Mouse (Mus musculus): ENCODE results near the gene Zcchc3. TPM values are rescaled to one million over a fixed set of nuclear protein-coding genes. Genes with fewer than 3 reads are reported as not detected.
A peak's percentile ranks its signal among the peaks of the same experiment; 100 is the strongest.

Zcchc3 gene
- total RNA-seq, 1 experiment from 2014 or later = 0.10 TPM

GRCm38 (mm10) chr2:152372661-152373060 is 42.2 kb downstream of the Zcchc3 start:
- no peak for ATAC-seq (replicated peaks; ENCODE audit: insufficient number of reproducible peaks, low FRiP score, low TSS enrichment, poor library complexity, severe bottlenecking)

GRCm38 (mm10) chr2:152372104-152372503 is 42.7 kb downstream of the Zcchc3 start:
- ATAC-seq (replicated peaks; ENCODE audit: insufficient number of reproducible peaks, low FRiP score, low TSS enrichment, poor library complexity, severe bottlenecking) = no peak

GRCm38 (mm10) chr2:152368532-152369140 is 46.2 kb downstream of the Zcchc3 start:
- 0 out of 2 replicates have a peak, but pooled peaks have one; percentile 44 for ATAC-seq (replicated peaks; ENCODE audit: insufficient number of reproducible peaks, low FRiP score, low TSS enrichment, poor library complexity, severe bottlenecking)

- no peak for ATAC-seq (replicated peaks; ENCODE audit: insufficient number of reproducible peaks, low FRiP score, low TSS enrichment, poor library complexity, severe bottlenecking)
Observed at GRCm38 (mm10) chr2:152367917-152368316, 46.9 kb downstream of the Zcchc3 start.

GRCm38 (mm10) chr2:152363245-152364147 is 51.3 kb downstream of the Zcchc3 start:
- peak; percentile 73 for ATAC-seq (replicated peaks; ENCODE audit: insufficient number of reproducible peaks, low FRiP score, low TSS enrichment, poor library complexity, severe bottlenecking)

Other genes with a start within 250 kb of the Zcchc3 start
- 104 to 134 TPM (median 114 TPM) in 3 replicates for gene Csnk2a1, start 188.2 kb downstream of the Zcchc3 start, total RNA-seq (2017)
- 34.6 to 50.1 TPM (median 47.4 TPM) in 3 replicates for gene Tbc1d20, start 121.2 kb downstream of the Zcchc3 start, total RNA-seq (2017)
- 45.0 to 83.3 TPM (median 59.1 TPM) in 3 replicates for gene Rbck1, start 82.4 kb downstream of the Zcchc3 start, total RNA-seq (2017)
- not detected in 3 replicates for gene Trib3, start 71.0 kb downstream of the Zcchc3 start, total RNA-seq (2017)
- not detected in 3 replicates for gene Nrsn2, start 38.4 kb downstream of the Zcchc3 start, total RNA-seq (2017)
- 0.10 to 0.43 TPM in 2 of 3 replicates, not detected in the other for gene Sox12, start 17.0 kb downstream of the Zcchc3 start, total RNA-seq (2017)
- not detected in 3 replicates for gene 6820408C15Rik, start 560 bp upstream of the Zcchc3 start, total RNA-seq (2017)
- gene Defb23, start 49.6 kb upstream of the Zcchc3 start, total RNA-seq (2017) = not detected in 3 replicates
- gene Defb20, start 62.0 kb upstream of the Zcchc3 start, total RNA-seq (2017) = not detected in 3 replicates
- not detected in 3 replicates for gene Defb22, start 75.1 kb upstream of the Zcchc3 start, total RNA-seq (2017)
- gene Defb26, start 96.7 kb upstream of the Zcchc3 start, total RNA-seq (2017) = not detected in 3 replicates
- not detected in 3 replicates for gene Defb28, start 103.2 kb upstream of the Zcchc3 start, total RNA-seq (2017)
- not detected in 3 replicates for gene Defb29, start 125.1 kb upstream of the Zcchc3 start, total RNA-seq (2017)
- not detected in 3 replicates for gene Gm17416, start 154.3 kb upstream of the Zcchc3 start, total RNA-seq (2017)
- gene Defb21, start 157.7 kb upstream of the Zcchc3 start, total RNA-seq (2017) = not detected in 3 replicates
- gene Defb19, start 165.3 kb upstream of the Zcchc3 start, total RNA-seq (2017) = not detected in 3 replicates
- gene Defb45, start 184.4 kb upstream of the Zcchc3 start, total RNA-seq (2017) = not detected in 3 replicates
- gene Defb36, start 189.3 kb upstream of the Zcchc3 start, total RNA-seq (2017) = not detected in 3 replicates
- gene Defb25, start 208.0 kb upstream of the Zcchc3 start, total RNA-seq (2017) = not detected in 3 replicates
- gene Rem1, start 211.9 kb upstream of the Zcchc3 start, total RNA-seq (2017) = 0.68 to 0.75 TPM in 2 of 3 replicates, not detected in the other

All from monocyte, adult 5-6 weeks (primary cell).